Mouse (Mus musculus) CH12.LX (cell line): ENCODE data around the gene Polk. TPM values are rescaled to one million over a fixed set of nuclear protein-coding genes. Genes with fewer than 3 reads are reported as not detected.

Source experiments
- DNase-seq: peaks from one replicate; pipeline ENCODE4 v3.0.0-alpha.2; 2013; ENCODE audit errors: extremely low read depth
- H3K27ac ChIP-seq: 2 replicates; pipeline ENCODE4 v1.5.1; 2012; ENCODE audit warnings: low read depth, mild to moderate bottlenecking, control low read depth, moderate library complexity; ENCODE audit not compliant: insufficient read depth
- H3K27me3 ChIP-seq: replicated peaks from 2 replicates; pipeline ENCODE3; 2012; ENCODE audit warnings: inconsistent platforms
- H3K36me3 ChIP-seq, 2 experiments: replicated peaks in 1 of 2; 2 replicates each; pipeline versions ENCODE3 to v1.6.1; 2012; ENCODE audit warnings: inconsistent platforms in 1 of 2, low read length in 1 of 2, mild to moderate bottlenecking in 1 of 2, mixed read lengths in 1 of 2, moderate library complexity in 1 of 2; ENCODE audit not compliant: control insufficient read depth in 1 of 2, insufficient read depth in 1 of 2
- H3K4me1 ChIP-seq, 2 experiments: 2 replicates each; pipeline ENCODE4 v1.6.1; 2012; ENCODE audit warnings: inconsistent platforms in 1 of 2, moderate library complexity in 1 of 2; ENCODE audit not compliant: insufficient read depth in 2 of 2, control insufficient read depth in 1 of 2
- H3K4me2 ChIP-seq: 2 replicates; pipeline ENCODE4 v1.6.1; 2012; ENCODE audit warnings: low read depth, mild to moderate bottlenecking, control low read depth; ENCODE audit not compliant: poor library complexity, insufficient read depth, severe bottlenecking
- H3K4me3 ChIP-seq, 3 experiments: fragments of 150-350 bp in 1 of 3; sonication (generic) in 1 of 3; replicated peaks in 1 of 3; 2 replicates each; pipeline versions ENCODE3 to v1.5.1; 2011 to 2012; ENCODE audit warnings: low read depth in 2 of 3, low read length in 2 of 3, mild to moderate bottlenecking in 2 of 3, moderate library complexity in 2 of 3, control low read depth in 1 of 3, improper control_type of control experiment in 1 of 3, inconsistent platforms in 1 of 3, mixed read lengths in 1 of 3; ENCODE audit not compliant: poor library complexity in 1 of 3
- H3K79me2 ChIP-seq: replicated peaks from 2 replicates; pipeline ENCODE4 v1.6.1; 2012; ENCODE audit warnings: mild to moderate bottlenecking, moderate library complexity; ENCODE audit not compliant: control insufficient read depth, poor library complexity, insufficient read depth, severe bottlenecking; ENCODE audit errors: extremely low read depth
- H3K9ac ChIP-seq: 2 replicates; pipeline ENCODE4 v1.6.1; 2012; ENCODE audit warnings: low read depth, mild to moderate bottlenecking, control low read depth, moderate library complexity; ENCODE audit not compliant: insufficient read depth
- H3K9me3 ChIP-seq: replicated peaks from 2 replicates; pipeline ENCODE3; 2012; ENCODE audit warnings: low read length, inconsistent platforms, mixed read lengths
- CHD2 ChIP-seq: IDR thresholded peaks from 2 replicates; pipeline ENCODE4 v1.6.1; 2011; ENCODE audit warnings: low read length, improper control_type of control experiment
- E2F4 ChIP-seq: IDR thresholded peaks from 2 replicates; pipeline ENCODE4 v1.6.1; 2011; ENCODE audit warnings: low read depth, low read length, improper control_type of control experiment; ENCODE audit not compliant: insufficient replicate concordance
- ELF1 ChIP-seq: IDR thresholded peaks from 2 replicates; pipeline ENCODE4 v1.6.1; 2014; ENCODE audit warnings: low read depth, mild to moderate bottlenecking, inconsistent platforms, low read length, improper control_type of control experiment
- EP300 ChIP-seq: IDR thresholded peaks from 2 replicates; pipeline ENCODE4 v1.6.1; 2011; ENCODE audit warnings: low read length, improper control_type of control experiment
- ETS1 ChIP-seq: conservative IDR thresholded peaks from 2 replicates; pipeline ENCODE4 v1.6.1; 2012; ENCODE audit warnings: low read depth, mild to moderate bottlenecking, inconsistent platforms, low read length, improper control_type of control experiment, moderate library complexity
- GABPA ChIP-seq: IDR thresholded peaks from 2 replicates; pipeline ENCODE4 v1.6.1; 2012; ENCODE audit warnings: low read depth, low read length, improper control_type of control experiment, inconsistent platforms; ENCODE audit not compliant: insufficient replicate concordance
- HCFC1 ChIP-seq: IDR thresholded peaks from 2 replicates; pipeline ENCODE4 v1.6.1; 2012; ENCODE audit warnings: low read depth, mild to moderate bottlenecking, inconsistent platforms, low read length, improper control_type of control experiment
- IRF4 ChIP-seq: IDR thresholded peaks from 2 replicates; pipeline ENCODE4 v1.6.1; 2014; ENCODE audit warnings: low read depth, mild to moderate bottlenecking, inconsistent platforms, low read length, improper control_type of control experiment
- KAT2A ChIP-seq: IDR thresholded peaks from 2 replicates; pipeline ENCODE4 v1.6.1; 2012; ENCODE audit warnings: low read length, improper control_type of control experiment, inconsistent platforms; ENCODE audit not compliant: insufficient replicate concordance
- MAFK ChIP-seq: IDR thresholded peaks from 2 replicates; pipeline ENCODE4 v1.6.1; 2011; ENCODE audit warnings: low read length, improper control_type of control experiment; ENCODE audit not compliant: insufficient replicate concordance
- MEF2A ChIP-seq: IDR thresholded peaks from 2 replicates; pipeline ENCODE4 v1.6.1; 2014; ENCODE audit warnings: low read depth, mild to moderate bottlenecking, inconsistent platforms, low read length, improper control_type of control experiment, borderline replicate concordance
- MYC ChIP-seq: IDR thresholded peaks from 2 replicates; pipeline ENCODE4 v1.6.1; 2011; ENCODE audit warnings: low read depth, mild to moderate bottlenecking, improper control_type of control experiment, low read length
- NELFE ChIP-seq: IDR thresholded peaks from 2 replicates; pipeline ENCODE4 v1.6.1; 2011; ENCODE audit warnings: low read depth, low read length, improper control_type of control experiment
- NRF1 ChIP-seq: IDR thresholded peaks from 2 replicates; pipeline ENCODE4 v1.6.1; 2014; ENCODE audit warnings: low read depth, mild to moderate bottlenecking, inconsistent platforms, low read length, improper control_type of control experiment, moderate library complexity
- PAX5 ChIP-seq: IDR thresholded peaks from 2 replicates; pipeline ENCODE4 v1.6.1; 2012; ENCODE audit warnings: low read length, inconsistent platforms, mixed read lengths
- POLR2A ChIP-seq: IDR thresholded peaks from 2 replicates; pipeline ENCODE4 v1.6.1; 2011; ENCODE audit warnings: low read depth, mild to moderate bottlenecking, improper control_type of control experiment, low read length
- POLR2AphosphoS2 ChIP-seq: IDR thresholded peaks from 2 replicates; pipeline ENCODE4 v1.6.1; 2011; ENCODE audit warnings: low read depth, low read length, improper control_type of control experiment
- RAD21 ChIP-seq: IDR thresholded peaks from 2 replicates; pipeline ENCODE4 v1.6.1; 2011; ENCODE audit warnings: low read depth, mild to moderate bottlenecking, low read length, improper control_type of control experiment, moderate library complexity
- TBP ChIP-seq: conservative IDR thresholded peaks from 2 replicates; pipeline ENCODE4 v1.6.1; 2011; ENCODE audit warnings: low read depth, low read length, improper control_type of control experiment
- UBTF ChIP-seq: IDR thresholded peaks from 2 replicates; pipeline ENCODE4 v1.6.1; 2012; ENCODE audit warnings: low read depth, mild to moderate bottlenecking, inconsistent platforms, low read length, improper control_type of control experiment, moderate library complexity
- ZC3H11A ChIP-seq: IDR thresholded peaks from 2 replicates; pipeline ENCODE4 v1.6.1; 2012; ENCODE audit warnings: low read depth, mild to moderate bottlenecking, inconsistent platforms, low read length, improper control_type of control experiment
- dilution Hi-C: fragments of 300-500 bp; cut with MboI; formaldehyde crosslinking; loops from 2 replicates; pipeline ENCODE4 v1.14.3; 2020; ENCODE audit warnings: low sequenced_read_pairs; ENCODE audit not compliant: extremely low pct_unique_long_range_greater_than_20kb, extremely low pct_ligation_motif_present
- in situ Hi-C: fragments of 300-500 bp; cut with MboI; formaldehyde crosslinking; loops from 3 replicates; pipeline ENCODE4 v1.14.3; 2019; ENCODE audit warnings: low sequenced_read_pairs, low pct_ligation_motif_present, low pct_unique_long_range_greater_than_20kb, mixed read lengths
- polyA plus RNA-seq: library from polyadenylated mRNA; unstranded; fragments of >175 nt; gene quantifications from 2 replicates; pipeline ENCODE4 v1.2.1, GENCODE M21; 2012; ENCODE audit warnings: low read depth; ENCODE audit not compliant: insufficient read length
- total RNA-seq, 2 experiments: library from RNA; depleted of rRNA; stranded (reverse); fragments of 300-350 nt in 1 of 2; fragments of >200 nt in 1 of 2; gene quantifications; 2 replicates each; pipeline ENCODE4 v1.2.3; 2012 to 2014

Gene Polk
- total and polyA plus RNA-seq, 3 experiments = 10.4 to 12.9 (median 10.5) TPM

DNA sequence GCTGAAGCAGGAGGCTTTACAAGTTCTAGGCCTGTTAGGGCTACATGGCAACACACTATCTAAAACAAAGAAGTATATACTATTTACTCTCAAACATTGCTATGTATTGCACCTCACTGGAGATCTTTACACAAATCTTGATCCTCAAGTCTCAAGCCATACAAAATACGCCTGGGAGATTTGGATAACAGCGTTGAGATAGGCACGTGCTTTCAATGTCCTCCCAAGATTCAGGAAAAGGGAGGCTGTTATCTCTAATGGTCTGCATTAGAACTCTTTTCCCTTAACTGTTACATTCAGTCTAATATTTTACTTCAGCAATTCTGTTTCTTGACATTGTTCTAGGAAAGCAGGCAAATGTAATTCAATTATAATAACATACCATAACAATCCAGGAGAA, 15.4 kb downstream of the Polk start:
- TF ChIP-seq RAD21 = no peak
- TF ChIP-seq, all 38 proteins: peak for 0
- Histone ChIP-seq H3K4me1 (peaks cover 0 to 3% of the 10 kb centered on the region in 2 experiments; a peak in 1 of 4 replicates), H3K4me3 (no peak overlapping the region), H3K27me3 (no peaks in the 10 kb centered on the region), H3K27ac (no peak overlapping the region), H3K9me3 (peaks cover 3% of the 10 kb centered on the region), H3K36me3 (peaks cover 0 to 42% of the 10 kb centered on the region in 2 experiments), H3K4me2 (no peak overlapping the region), H3K9ac (no peak overlapping the region), H3K79me2 (peaks cover 12% of the 10 kb centered on the region)
- in situ Hi-C loops = no loop called here
- DNase-seq = no peak
- dilution Hi-C loops = no loop called here

DNA sequence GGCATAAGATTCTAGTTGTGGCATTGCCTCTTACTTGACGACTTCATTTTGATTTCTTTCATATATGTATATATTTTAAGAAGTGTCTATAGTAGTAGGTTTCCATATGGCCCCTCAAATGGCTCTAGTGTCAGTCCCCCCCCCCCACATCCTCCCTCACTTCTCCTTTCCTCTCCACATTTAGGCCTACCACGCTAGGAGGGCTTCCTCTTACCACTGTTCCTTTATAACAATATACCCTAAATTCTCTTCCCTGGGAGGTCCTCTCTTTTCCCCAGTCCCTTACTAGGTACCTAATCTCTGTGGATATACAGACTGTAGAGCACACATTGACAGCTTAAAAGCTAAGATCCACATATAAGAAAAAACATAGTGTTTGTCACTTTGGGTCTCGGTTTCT, 21.1 kb downstream of the Polk start:
- Histone ChIP-seq H3K4me2 (no peak overlapping the region), H3K27ac (no peak overlapping the region), H3K9ac (no peak overlapping the region), H3K9me3 (no peaks in the 10 kb centered on the region), H3K79me2 (no peaks in the 10 kb centered on the region), H3K4me3 (no peak overlapping the region), H3K27me3 (no peaks in the 10 kb centered on the region), H3K4me1 (peaks cover 4 to 20% of the 10 kb centered on the region in 2 experiments), H3K36me3 (peaks cover 5 to 32% of the 10 kb centered on the region in 2 experiments)
- in situ Hi-C loops (no loop called here), dilution Hi-C loops (no loop called here)
- TF ChIP-seq NRF1 = no peak
- TF ChIP-seq GABPA = no peak
- no peak for TF ChIP-seq ETS1
- TF ChIP-seq UBTF = no peak
- no peak for TF ChIP-seq ELF1
- DNase-seq = no peak

DNA sequence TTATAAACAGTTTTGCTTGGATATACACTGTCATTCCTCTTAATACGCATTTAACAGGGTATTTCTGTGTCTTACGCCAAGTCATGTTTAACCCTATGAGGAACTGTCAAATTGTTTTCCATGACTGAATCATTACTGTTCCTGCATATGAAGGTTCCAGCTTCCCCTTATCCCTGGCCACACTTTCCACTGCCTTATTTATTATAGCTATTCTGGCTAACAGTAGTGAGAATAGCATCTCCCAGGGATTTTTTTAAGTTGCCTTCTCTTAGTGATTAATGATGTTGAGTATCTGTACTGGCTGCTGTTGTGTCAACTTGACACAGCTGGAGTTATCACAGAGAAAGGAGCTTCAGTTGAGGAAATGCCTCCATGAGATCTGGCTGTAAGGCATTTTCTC, 25.0 kb downstream of the Polk start:
- Histone ChIP-seq H3K9ac (no peak overlapping the region), H3K79me2 (no peaks in the 10 kb centered on the region), H3K27me3 (no peaks in the 10 kb centered on the region), H3K4me3 (no peak overlapping the region), H3K36me3 (peaks cover 26 to 50% of the 10 kb centered on the region in 2 experiments), H3K27ac (no peak overlapping the region), H3K4me1 (peaks cover 6 to 27% of the 10 kb centered on the region in 2 experiments), H3K9me3 (no peaks in the 10 kb centered on the region), H3K4me2 (no peak overlapping the region)
- in situ Hi-C loops (no loop called here), dilution Hi-C loops (no loop called here)
- TF ChIP-seq POLR2A (no peak), RAD21 (no peak), PAX5 (no peak), NELFE (no peak), ELF1 (no peak), EP300 (no peak), E2F4 (no peak), HCFC1 (no peak), TBP (no peak), MAFK (no peak), ZC3H11A (no peak), MYC (no peak), CHD2 (no peak), POLR2AphosphoS2 (no peak), IRF4 (no peak), UBTF (no peak), MEF2A (no peak), KAT2A (no peak)
- DNase-seq = no peak
